Mouse (Mus musculus) stomach, embryonic 16.5 days (tissue): ENCODE data around the gene Mdm2. TPM values are rescaled to one million over a fixed set of nuclear protein-coding genes. Genes with fewer than 3 reads are reported as not detected.

Experiments used
- ATAC-seq: fragments of 200-750 bp; cut with Nextera tagmentation; 2 replicates; pipeline ENCODE4 v1.8.0; 2017; ENCODE audit warnings: moderate number of reproducible peaks, moderate TSS enrichment; ENCODE audit not compliant: insufficient read depth, low FRiP score
- H3K27ac ChIP-seq: fragments of 300-500 bp; sonication (generic); 2 replicates; pipeline ENCODE4 v1.5.1; 2014; ENCODE audit warnings: low read length
- H3K27me3 ChIP-seq: fragments of 300-500 bp; sonication (generic); 2 replicates; pipeline ENCODE4 v1.6.1; 2014; ENCODE audit warnings: low read length, control low read depth, mixed read lengths; ENCODE audit not compliant: control insufficient read depth, insufficient read depth
- H3K36me3 ChIP-seq: fragments of 300-500 bp; sonication (generic); 2 replicates; pipeline ENCODE4 v1.6.1; 2014; ENCODE audit warnings: low read length; ENCODE audit not compliant: control insufficient read depth, insufficient read depth
- H3K4me1 ChIP-seq: fragments of 300-500 bp; sonication (generic); 2 replicates; pipeline ENCODE4 v1.6.1; 2014; ENCODE audit warnings: low read length, control low read depth, mixed read lengths; ENCODE audit not compliant: control insufficient read depth, insufficient read depth
- H3K4me2 ChIP-seq: fragments of 300-500 bp; sonication (generic); 2 replicates; pipeline ENCODE4 v1.6.1; 2014; ENCODE audit warnings: low read depth, low read length, mixed read lengths
- H3K4me3 ChIP-seq: fragments of 300-500 bp; sonication (generic); replicated peaks from 2 replicates; pipeline ENCODE4 v1.5.1; 2014; ENCODE audit warnings: mild to moderate bottlenecking, low read length
- H3K9ac ChIP-seq: fragments of 300-500 bp; sonication (generic); 2 replicates; pipeline ENCODE4 v1.6.1; 2014; ENCODE audit warnings: low read length
- H3K9me3 ChIP-seq: fragments of 300-500 bp; sonication (generic); replicated peaks from 2 replicates; pipeline ENCODE4 v1.6.1; 2016; ENCODE audit warnings: low read length, control low read depth; ENCODE audit not compliant: control insufficient read depth
- WGBS: fragments of 180-500 bp; shearing (Covaris S2); extraction: QIAGEN DNeasy Blood & Tissue Kit; methylation state at CpG from one replicate; pipeline ENCODE4 v1.1.7; 2014; 5-methylcytosine and 5-hydroxymethylcytosine counted together
- polyA plus RNA-seq: library from polyadenylated mRNA; unstranded; fragments of >200 nt; fragmentation: Nextera tagmentation; extraction: Ambion mirVana; gene quantifications from 2 replicates; pipeline ENCODE4 v1.2.1, GENCODE M21; 2015

Mdm2 gene
- polyA plus RNA-seq, 1 experiment from 2014 or later: 39.9 TPM

- Histone ChIP-seq H3K36me3 (no peaks in the 10 kb centered on the region), H3K27ac (no peak overlapping the region), H3K9ac (no peak overlapping the region), H3K4me2 (no peak overlapping the region), H3K4me1 (peaks cover 23% of the 10 kb centered on the region; the same call in 1 of the 2 replicates), H3K27me3 (no peaks in the 10 kb centered on the region), H3K4me3 (no peak overlapping the region), H3K9me3 (no peaks in the 10 kb centered on the region)
- ATAC-seq: no peak
- 85% methylated on average over 9 of the region's 9 CpGs for WGBS
Measured at GRCm38 (mm10) chr10:117666947-117667630, 43.5 kb downstream of the Mdm2 start.

GRCm38 (mm10) chr10:117666361-117666760 lies 44.2 kb downstream of the Mdm2 start:
- ATAC-seq: no peak

GRCm38 (mm10) chr10:117665376-117666275 lies 44.9 kb downstream of the Mdm2 start:
- Histone ChIP-seq H3K27me3 (no peaks in the 10 kb centered on the region), H3K36me3 (no peaks in the 10 kb centered on the region), H3K4me1 (peaks cover 23% of the 10 kb centered on the region; the same call in 1 of the 2 replicates), H3K9me3 (no peaks in the 10 kb centered on the region), H3K4me2 (no peak overlapping the region), H3K9ac (no peak overlapping the region), H3K27ac (peak overlapping the region; percentile 5; the same call in 1 of the 2 replicates), H3K4me3 (no peak overlapping the region)
- ATAC-seq: no peak
- 59% methylated on average over 9 of the region's 9 CpGs for WGBS

More at GRCm38 (mm10) chr10:117666361-117666760, 44.2 kb downstream of the Mdm2 start:
- Histone ChIP-seq H3K27ac (no peak overlapping the region), H3K36me3 (no peaks in the 10 kb centered on the region), H3K4me3 (no peak overlapping the region), H3K4me1 (peaks cover 23% of the 10 kb centered on the region; the same call in 1 of the 2 replicates), H3K4me2 (no peak overlapping the region), H3K9ac (no peak overlapping the region), H3K27me3 (no peaks in the 10 kb centered on the region), H3K9me3 (no peaks in the 10 kb centered on the region)
- 87% methylated on average over 3 of the region's 3 CpGs for WGBS

- peak overlapping the region; percentile 5; the same call in 1 of the 2 replicates for H3K27ac ChIP-seq
- H3K36me3 ChIP-seq: no peaks in the 10 kb centered on the region
Measured at GRCm38 (mm10) chr10:117664926-117665209, 45.7 kb downstream of the Mdm2 start.

GRCm38 (mm10) chr10:117664208-117664925 lies 46.2 kb downstream of the Mdm2 start:
- Histone ChIP-seq H3K9me3 (no peaks in the 10 kb centered on the region), H3K4me3 (peak overlapping the region; percentile 19), H3K36me3 (no peaks in the 10 kb centered on the region), H3K27ac (peak overlapping the region; percentile 92), H3K4me2 (peak overlapping the region; percentile 51), H3K4me1 (peaks cover 16% of the 10 kb centered on the region; the same call in 1 of the 2 replicates), H3K9ac (peak overlapping the region; percentile 50; the same call in 1 of the 2 replicates), H3K27me3 (no peaks in the 10 kb centered on the region)
- WGBS: 46% methylated on average over 14 of the region's 14 CpGs
- no peak for ATAC-seq

More at GRCm38 (mm10) chr10:117664926-117665209, 45.7 kb downstream of the Mdm2 start:
- no peak for ATAC-seq
- Histone ChIP-seq H3K4me1 (peaks cover 21% of the 10 kb centered on the region; the same call in 1 of the 2 replicates), H3K4me3 (no peak overlapping the region), H3K4me2 (no peak overlapping the region), H3K9me3 (no peaks in the 10 kb centered on the region), H3K27me3 (no peaks in the 10 kb centered on the region), H3K9ac (no peak overlapping the region)

- Histone ChIP-seq H3K36me3 (no peaks in the 10 kb centered on the region), H3K4me1 (peaks cover 12% of the 10 kb centered on the region; the same call in 1 of the 2 replicates), H3K4me3 (peak overlapping the region; percentile 19), H3K4me2 (peak overlapping the region; percentile 51), H3K9me3 (no peaks in the 10 kb centered on the region), H3K9ac (peak overlapping the region; percentile 50; the same call in 1 of the 2 replicates), H3K27me3 (no peaks in the 10 kb centered on the region), H3K27ac (peak overlapping the region; percentile 92)
- 18% methylated on average over 9 of the region's 9 CpGs for WGBS
- ATAC-seq: peak; percentile 86; the same call in 1 of the 2 replicates
Measured at GRCm38 (mm10) chr10:117663865-117664200, 46.7 kb downstream of the Mdm2 start.

- peak overlapping the region; percentile 19; the same call in 1 of the 2 replicates for H3K4me3 ChIP-seq
- peaks cover 11% of the 10 kb centered on the region; the same call in 1 of the 2 replicates for H3K4me1 ChIP-seq
- H3K9me3 ChIP-seq: no peaks in the 10 kb centered on the region
- H3K27me3 ChIP-seq: no peaks in the 10 kb centered on the region
- peak overlapping the region; percentile 92 for H3K27ac ChIP-seq
- H3K9ac ChIP-seq: no peak overlapping the region
- WGBS: 42% methylated on average over 14 of the region's 14 CpGs
- ATAC-seq: peak; percentile 78; the same call in 1 of the 2 replicates
- peak overlapping the region; percentile 51 for H3K4me2 ChIP-seq
- no peaks in the 10 kb centered on the region for H3K36me3 ChIP-seq
Measured at GRCm38 (mm10) chr10:117663056-117663864, 47.3 kb downstream of the Mdm2 start.

- 69% methylated on average over 15 of the region's 15 CpGs for WGBS
- no peaks in the 10 kb centered on the region for H3K36me3 ChIP-seq
- H3K27me3 ChIP-seq: no peaks in the 10 kb centered on the region
- H3K4me2 ChIP-seq: peak overlapping the region; percentile 38
- peaks cover 11% of the 10 kb centered on the region; the same call in 1 of the 2 replicates for H3K4me1 ChIP-seq
- H3K9ac ChIP-seq: no peak overlapping the region
- no peaks in the 10 kb centered on the region for H3K9me3 ChIP-seq
- H3K27ac ChIP-seq: peak overlapping the region; percentile 92
- peak; percentile 72; the same call in 1 of the 2 replicates for ATAC-seq
- no peak overlapping the region for H3K4me3 ChIP-seq
Measured at GRCm38 (mm10) chr10:117662316-117663055, 48.1 kb downstream of the Mdm2 start.
